Mouse (Mus musculus): ENCODE results near the gene Flnb. TPM values are rescaled to one million over a fixed set of nuclear protein-coding genes. Genes with fewer than 3 reads are reported as not detected.

Gene Flnb
- total RNA-seq, 1 experiment from 2014 or later = 45.7 TPM

DNA sequence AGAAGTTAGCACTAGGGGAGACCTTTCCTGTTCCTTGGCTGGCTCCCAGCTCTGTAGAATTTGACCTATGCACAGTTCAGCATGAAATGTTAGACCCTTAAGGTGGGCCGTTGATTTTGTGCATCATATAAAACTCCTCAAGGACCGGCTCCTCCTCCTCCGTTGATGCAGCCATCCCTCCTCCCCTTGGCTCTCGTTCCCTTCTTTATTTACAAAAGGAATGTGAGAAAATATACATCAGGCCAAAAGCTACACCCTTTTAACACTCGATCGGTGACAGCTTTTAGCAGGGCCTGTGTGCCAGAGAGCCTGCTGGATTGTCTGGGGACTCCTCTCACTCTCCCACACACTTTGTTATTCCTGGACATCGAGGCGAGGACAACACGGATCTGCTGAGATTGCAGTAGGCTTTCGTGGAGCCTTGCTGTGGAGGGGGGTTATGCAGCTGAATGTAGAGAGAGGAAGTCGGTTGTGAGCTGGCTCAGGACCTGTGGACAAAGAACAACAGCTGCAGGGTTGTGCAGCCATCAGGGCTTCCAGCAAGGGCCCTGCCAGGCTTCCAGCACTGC lies 82.8 kb downstream of the Flnb start:
- DNase-seq = no peak

DNA sequence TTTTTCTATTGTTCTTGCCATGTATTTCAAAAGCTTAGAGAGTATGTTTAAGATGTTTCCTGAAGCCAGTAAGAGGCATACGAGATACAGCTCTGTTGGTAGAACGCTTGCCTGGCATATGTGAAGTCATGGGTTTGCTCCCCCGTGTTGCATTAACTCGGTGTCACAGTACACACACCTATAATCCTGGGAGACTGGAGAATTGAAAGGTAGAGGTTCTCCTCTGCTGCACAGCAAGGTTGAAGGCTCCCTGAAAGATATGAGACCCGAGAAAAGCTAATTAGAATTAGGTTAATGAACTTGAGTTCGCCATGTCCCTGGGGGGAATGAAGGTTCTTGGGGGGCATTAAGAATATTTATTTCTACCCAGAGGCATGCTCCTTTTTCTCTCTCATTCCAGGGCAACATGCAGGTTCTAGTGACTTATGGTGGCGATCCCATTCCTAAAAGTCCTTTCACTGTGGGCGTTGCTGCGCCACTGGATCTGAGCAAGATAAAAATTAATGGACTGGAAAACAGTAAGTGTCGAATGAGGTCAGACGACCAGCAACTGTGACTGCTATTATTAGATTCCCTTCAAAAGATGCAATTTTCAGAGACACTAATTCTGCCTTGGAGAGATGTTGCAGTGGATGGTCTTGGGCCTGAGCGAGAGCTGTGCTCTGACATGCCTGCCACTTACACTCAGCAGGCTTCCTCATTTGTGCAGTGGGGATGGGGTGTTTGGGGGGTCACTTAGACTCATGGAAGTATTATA lies 83.9 kb downstream of the Flnb start:
- DNase-seq = no peak

DNA sequence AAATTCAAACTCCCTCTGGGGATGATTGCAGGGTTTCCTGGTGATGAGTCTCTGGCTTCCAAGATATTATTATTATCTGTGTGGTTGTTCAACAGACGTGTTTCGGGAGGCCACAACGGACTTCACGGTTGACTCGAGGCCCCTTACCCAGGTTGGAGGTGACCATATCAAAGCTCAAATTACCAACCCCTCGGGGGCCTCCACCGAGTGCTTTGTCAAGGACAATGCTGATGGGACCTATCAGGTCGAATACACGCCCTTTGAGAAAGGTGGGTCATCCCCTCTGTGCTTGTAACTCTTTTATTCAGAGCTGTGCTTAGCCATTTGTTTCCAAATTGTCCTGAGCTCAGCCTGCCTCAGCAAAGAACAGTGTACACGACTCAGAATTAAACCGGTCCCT lies 89.3 kb downstream of the Flnb start:
- DNase-seq = no peak

DNA sequence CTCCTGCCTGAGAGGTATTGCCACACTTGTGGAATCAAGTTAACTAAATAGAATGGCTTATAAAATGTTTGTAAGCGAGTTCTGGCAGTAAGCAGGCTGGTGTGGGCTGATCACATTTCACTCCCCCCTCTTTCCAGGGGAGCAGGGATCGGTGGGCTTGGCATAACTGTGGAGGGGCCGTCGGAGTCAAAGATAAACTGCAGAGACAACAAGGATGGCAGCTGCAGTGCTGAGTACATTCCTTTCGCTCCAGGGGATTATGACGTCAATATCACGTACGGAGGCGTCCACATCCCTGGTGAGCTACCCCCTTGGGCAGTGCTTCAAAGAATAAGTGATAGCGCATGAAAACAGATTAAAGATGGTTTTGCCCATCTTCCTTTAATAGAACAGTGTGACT lies 91.7 kb downstream of the Flnb start:
- DNase-seq = no peak

DNA sequence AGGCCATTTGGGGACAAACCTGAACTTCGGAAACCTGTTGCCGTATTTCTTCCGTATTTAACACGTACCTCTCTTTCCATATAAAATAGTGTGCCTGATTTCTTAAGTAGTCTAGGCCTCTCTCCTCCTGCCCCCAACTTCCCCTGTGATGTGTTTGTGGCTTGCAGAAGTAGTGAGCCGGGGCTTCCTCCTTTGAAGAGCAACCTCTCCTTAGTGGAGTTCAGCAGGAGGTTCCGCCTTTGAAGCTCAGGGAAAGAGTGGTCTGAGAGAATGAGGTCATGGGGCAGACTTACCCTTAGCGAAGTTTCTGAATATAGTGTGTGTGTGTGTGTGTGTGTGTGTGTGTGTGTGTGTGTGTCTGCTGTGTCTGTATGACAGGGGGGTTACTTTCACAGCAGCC lies 96.1 kb downstream of the Flnb start:
- DNase-seq = no peak

DNA sequence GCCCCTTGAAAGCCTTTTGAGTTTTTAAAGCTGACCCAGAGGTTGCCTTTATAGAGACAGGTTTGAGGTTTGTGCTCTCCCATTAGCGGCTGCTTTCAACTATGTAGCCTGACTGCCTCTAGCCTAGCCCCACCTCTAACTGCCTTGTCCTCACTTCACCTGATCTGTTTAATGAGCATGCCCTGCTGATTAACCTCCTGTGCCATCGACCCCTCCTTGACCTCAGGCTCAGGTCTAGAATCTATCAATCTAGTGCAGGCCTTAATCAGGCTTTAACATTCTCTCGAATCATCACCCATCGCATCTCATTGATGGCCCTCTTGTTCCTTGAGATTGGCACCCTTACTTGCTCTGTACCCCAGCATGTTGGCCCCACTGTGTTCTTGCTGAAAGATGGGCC lies 96.7 kb downstream of the Flnb start:
- no peak for DNase-seq

DNA sequence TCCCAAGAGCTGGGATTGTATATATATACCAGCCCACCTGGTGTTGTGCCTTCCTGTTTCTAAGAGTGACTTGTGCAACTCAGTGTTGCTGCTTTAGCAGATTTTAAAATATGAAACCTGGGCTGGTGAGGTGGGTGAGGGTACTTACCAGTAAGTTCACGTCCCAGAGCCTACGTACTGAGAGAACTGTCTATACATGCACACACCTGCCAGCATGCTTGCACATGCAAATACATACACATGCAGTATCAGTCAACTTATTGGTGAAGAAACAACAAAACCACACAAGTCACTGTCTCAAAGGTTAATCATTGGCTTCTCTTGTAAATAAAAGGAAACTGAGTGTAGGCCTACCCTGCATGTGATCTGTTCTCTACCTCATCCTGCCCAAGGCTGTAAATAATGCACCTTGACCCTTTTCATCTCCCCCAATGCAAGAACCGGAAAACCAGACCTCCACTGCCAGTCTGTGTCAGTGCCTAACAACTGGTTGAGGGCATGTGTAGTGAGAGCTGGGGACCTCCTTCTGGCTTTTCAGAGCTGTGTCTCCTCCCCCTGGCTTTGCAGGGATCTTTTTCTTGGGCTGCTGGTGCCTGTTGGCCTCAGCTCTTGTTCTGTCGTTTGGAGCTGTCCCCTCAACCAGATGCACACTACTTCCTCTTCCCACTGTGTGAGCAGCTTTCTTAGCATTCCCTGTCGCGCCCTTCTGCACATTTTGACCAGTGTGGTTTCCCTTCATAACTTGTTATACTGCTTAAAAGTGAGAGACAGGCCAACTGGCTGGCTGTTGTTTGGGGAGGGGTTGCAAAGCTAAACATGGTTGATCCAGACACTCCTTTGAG lies 100.6 kb downstream of the Flnb start:
- no peak for DNase-seq

DNA sequence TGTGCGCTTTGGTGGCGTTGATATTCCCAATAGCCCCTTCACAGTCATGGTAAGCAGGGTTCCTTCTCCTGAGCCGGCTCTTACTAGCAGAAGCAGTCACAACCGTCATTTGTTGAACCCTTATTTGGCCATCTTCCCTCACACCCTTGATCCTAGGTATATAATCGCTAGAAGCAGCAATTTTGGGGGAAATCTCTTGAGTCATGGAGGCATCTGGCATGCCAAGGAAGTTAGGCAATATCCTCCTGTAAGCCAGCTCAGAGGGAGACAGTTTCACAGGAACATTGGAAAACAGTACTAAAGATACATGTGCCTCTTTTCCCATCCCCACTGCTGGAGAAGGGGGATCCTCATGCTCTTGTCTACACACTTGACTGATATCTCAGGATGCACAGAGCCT lies 101.6 kb downstream of the Flnb start:
- no peak for DNase-seq

DNA sequence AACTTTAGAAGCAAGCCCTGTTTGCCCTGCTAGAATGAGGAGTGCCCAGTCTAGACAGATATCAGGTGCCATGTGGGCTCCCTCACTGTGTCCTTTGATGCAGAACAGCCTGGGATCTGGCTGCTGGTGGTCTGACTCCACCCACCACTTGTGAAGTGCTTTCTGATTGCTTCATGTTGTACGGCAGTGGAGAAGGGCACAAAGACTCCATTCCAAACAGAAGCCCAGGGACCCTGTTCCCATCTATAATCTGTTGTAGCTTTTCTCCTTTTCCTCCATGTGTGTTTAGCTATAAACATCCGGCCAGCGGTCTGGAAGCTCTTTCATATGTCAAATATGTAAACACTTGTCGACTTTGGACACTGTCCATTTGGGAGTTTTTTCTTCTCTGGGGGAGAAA lies 102.2 kb downstream of the Flnb start:
- no peak for DNase-seq

DNA sequence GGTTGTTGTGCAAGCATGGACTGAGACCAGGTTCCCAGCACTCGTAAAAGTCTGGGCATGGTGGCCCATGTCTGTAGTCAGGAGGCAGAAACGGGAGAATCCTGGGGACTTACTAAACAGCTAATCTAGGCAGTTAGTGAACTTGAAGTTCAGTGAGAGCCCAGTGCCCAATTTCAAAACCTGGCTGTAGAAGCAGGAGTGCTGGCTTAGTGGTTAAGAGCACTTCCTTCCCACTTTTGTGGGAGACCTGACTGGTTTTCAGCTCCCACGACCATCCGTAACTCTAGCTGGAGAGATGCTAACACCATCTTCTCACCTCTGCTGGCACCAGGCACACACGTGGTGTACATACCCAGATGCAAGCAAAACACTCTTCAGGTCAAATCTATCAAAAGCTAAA lies 103.7 kb downstream of the Flnb start:
- DNase-seq = no peak

DNA sequence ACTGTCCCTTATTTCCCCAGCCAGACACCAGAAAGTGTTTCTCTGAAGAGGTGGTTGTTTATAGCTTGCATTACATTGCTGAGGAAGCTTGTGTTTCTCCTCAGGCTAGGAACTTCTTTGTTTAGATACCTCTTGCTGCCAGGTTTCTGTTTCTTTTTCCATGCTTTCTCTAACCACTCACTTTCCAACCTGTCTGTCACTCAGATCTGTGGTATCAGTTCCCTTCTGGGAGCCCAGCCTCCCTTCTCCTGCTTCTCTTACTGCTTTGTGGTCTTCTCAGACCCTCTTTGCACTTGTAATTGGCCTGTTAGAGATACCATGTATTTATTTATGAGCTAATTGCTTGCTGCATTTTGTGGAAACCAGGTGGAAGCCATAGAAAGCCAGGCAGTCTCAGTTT lies 105.9 kb downstream of the Flnb start:
- no peak for DNase-seq

DNA sequence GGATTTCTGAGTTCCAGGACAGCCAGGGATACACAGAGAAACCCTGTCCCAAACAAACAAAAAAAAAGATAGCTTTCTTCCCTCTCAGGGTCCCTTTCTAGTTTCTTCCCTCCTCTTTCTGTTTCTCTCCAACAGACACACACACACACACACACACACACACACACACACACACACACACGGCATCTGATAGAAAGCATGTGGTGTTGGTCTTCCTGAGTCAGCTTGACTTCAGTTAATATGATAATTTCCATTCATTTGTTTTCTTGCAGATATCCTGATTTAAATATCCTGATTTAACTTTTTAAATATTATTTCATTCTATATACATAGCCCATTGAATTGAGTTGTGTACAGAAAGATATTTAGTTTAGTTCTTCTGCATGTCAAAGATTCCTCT lies 110.6 kb downstream of the Flnb start:
- DNase-seq = no peak

DNA sequence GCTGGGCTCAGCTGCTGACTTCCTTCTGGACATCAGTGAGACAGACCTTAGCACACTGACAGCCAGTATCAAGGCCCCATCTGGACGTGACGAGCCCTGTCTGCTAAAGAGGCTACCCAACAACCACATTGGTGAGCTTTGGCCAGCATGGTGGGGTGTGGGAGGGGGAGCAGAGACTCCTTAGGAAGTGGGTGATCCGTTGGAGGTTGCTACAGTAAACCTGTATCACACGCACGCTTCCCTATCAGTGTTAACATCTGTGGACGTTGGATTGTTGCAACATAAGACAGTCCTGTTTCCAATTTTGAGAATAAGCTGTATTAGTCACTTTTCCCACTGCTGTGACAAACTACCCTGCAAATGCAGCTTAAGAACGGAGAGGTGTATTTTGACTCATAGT lies 111.3 kb downstream of the Flnb start:
- DNase-seq = no peak

DNA sequence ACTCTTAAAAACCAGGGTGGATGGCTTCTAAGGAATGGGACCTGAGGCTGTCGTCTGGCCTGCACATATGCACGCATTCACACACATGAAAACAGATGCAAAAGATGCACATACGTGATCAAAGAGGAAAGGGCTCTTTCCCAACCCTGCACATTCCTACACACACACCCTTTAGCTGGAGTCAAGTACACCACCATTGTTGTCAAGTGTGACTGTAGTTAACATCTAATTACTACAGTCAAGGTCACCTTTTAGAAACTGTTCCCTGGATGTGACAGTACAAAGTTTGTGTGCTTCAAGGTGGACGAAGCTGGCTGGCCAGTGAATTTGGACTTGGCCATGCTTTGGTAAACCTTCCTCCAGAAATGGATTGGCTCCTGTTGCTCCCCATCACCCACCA lies 114.4 kb downstream of the Flnb start:
- no peak for DNase-seq

DNA sequence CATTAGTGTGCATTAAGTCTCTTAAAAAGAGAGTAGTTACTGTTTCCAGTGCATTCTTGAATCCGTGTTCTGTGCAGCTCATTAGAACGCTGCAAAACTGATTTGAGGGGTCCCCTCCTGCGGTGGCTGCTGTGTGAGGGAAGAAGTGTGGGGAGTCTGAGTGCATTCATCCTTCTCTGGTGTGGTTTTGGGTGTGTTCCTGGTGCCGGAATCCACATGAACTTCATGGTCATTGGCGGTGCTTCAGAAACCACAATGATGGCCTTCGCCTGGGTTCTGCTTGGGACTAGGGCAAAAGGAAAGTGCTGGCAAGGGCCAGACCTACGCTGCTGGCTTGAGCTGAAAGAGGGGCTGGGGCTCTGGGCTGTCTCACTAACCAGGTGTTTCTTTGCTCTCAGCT lies 116.4 kb downstream of the Flnb start:
- no peak for DNase-seq

DNA sequence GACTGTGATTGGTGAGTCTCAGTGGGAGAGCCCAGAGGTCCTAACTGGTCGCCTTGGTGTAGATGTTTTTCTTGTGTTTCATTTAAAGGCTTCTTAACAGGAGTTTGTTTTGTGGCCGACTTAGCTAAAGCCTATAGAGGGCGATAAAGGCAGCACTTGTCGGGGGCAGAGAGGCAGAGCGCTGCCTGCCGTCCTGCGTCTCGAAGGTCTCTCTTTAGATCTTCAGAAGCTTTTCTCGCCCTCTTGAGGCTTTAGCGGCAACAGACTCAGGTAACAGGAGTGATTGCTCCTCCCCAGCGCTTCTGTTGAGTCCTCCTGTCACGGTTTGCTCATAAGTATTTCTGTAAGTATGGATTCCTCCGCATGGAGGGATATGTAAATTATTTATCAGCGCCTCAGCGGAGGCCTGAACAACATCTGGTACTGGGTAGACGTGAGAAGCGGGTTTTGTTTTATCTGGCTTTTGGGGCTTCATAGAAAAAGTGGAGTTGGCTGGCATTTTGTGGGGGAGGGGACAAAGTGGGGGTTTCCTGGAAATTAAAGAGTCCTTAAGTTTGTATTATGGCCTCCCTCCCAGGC lies 119.4 kb downstream of the Flnb start:
- DNase-seq = no peak

DNA sequence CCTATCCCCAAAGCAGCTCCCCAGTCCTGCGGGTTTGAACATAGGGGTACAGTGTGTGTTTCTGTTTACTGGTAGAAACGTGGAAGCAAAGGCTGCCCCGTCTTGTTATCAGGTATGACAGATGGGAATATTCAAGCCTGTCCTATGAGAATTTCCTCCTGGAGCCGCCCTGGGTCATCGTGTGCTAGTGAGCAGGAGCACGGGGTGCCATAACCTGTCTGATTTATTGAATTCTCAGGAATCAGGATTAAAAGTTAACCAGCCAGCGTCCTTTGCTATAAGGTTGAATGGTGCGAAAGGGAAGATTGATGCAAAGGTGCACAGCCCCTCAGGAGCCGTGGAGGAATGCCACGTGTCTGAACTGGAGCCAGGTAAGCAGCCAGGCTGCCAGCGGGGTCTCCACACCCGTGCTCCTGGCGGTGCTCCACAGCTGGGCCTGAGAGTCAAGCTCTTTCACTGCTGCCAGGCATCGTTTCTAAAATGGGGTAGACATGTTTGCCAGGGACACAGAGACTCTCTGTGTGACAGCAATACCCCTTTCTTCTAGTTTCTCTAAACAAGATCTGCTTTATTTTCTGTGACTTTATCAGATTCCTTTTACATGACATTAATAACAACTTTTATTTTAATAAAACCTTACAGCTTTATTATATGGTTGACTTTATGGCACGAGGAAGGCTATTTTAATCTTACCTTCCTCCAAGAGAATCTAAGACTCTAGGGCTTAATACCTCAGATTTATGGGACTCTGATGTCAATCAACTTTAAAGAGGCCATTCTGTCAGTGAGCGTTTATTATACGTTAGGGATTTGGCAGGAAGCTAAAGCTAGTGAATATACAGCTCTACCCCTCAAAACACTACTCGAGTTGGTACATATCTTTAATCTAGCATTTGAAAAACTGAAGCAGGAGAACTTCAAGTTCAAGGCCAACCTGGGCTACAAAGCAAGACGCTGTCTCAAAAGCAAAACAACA lies 121.3 kb downstream of the Flnb start:
- DNase-seq = no peak

DNA sequence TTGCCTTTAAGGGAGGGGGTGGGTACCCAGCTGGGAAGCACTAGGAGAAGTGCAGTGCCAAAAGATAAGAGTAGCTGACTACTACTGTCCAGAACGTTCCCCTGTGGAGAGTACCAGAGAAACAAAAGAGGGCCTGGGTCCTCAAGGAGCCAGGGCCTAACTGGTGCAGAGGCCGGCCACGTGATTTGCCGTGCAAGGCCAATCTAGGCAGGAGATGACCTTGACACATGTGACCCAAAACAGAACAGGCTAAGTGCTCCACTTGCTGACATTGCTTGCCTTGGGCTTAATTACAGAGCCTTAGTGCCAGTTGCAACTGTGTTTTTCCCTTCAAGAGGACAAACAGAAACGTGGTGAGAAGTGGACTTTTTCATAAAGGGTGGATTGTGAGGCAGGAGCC lies 123.7 kb downstream of the Flnb start:
- no peak for DNase-seq

DNA sequence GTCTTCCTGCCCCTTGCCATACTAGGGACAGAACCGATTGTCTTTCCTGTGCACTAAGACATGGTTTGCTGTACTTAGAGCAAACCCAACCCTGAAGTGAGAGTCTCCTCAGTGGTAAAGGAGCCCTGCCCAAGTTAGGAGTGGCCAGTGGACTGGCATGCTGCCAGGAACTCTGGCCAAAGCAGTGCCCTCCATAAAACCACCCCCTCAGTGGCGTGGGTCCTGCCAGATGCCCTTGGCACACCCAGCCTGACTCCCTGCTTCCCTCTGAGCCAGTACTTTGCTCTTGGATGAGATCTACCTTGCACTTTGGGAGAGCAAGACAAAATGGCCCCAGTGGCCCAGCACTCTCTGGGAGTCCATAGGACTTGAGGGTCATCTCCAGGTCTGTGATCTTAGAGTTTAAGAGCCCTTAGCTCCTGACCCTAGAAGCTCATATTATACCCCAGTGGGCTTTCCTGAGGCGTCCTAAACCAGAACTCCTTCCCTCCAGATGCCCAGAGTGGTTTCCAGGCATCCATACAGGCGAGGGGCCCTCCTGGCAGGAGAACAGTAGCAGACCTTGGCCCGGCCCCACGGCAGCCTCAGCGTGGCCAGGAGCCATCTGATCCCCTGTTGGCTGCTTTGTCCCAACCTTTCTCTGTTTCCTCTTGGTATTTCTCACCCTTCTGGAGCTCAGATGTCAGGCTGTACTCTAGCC lies 125.5 kb downstream of the Flnb start:
- peak; percentile 76 for DNase-seq

DNA sequence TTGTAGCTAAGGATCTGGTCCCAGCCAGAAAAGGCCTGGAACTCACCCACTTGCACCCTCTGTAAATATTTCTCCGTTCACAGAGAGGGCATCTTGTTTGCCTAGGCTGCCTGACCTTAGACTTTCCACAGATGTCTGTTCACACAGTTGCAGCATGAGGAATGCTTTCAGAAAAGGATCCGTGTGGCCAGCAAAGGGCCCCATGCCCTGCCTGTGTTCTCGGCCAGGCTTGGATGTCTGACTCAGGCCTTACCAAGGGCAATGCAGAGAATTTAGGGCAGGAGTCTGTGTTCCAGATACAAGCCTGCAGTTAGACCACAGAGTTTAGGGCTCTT lies 126.0 kb downstream of the Flnb start:
- peak; percentile 48 for DNase-seq

DNA sequence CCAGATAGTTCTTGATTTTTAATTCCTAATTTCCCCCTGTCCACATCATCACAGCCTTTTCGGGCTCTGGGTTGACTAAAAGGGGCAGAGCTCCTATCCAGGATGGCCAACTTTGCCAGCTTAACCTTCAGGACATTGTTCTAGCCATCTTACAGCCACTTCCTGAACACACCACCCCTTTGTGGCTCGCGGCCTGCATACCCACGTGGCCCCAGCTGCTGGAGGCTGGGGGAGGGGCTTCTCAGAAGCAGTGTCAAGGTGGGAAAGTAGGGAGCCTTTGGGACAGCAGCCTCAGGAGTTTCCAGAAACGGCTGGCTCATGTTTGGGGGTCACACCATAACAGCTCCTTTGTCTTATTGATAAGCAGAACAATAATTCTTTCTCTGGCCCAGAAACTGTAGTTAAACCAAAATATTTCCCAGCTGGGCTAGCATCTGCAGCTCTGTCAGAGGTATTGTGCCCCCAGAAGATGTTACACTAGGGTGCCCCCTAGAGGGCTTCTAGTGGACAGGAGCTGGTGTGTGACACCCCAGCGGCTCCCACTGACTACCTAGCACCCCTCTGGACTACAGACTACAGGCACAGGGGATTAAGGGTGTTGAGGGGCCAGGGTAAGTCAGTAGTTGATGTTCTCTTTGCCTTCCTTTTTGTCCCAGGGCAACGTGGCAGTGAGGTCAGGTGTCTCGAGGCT lies 126.7 kb downstream of the Flnb start:
- DNase-seq = peak; percentile 27
